Mouse (Mus musculus) liver, embryonic 11.5 days (tissue): ENCODE measurements at regions not wholly inside any gene's neighbourhood (a gene's known extent, or its start where the extent isn't known, plus 50 kb on each side); places are given as distances from the start of the nearest gene placed in this dataset.
A peak's percentile ranks its signal among the peaks of the same experiment; 100 is the strongest.

Source experiments
- ATAC-seq: fragments of 200-750 bp; cut with Nextera tagmentation; replicated peaks from 2 replicates; pipeline ENCODE4 v1.8.0; 2017; ENCODE audit warnings: moderate number of reproducible peaks, mild to moderate bottlenecking, moderate TSS enrichment, moderate library complexity; ENCODE audit not compliant: low FRiP score
- DNase-seq: peaks from one replicate; pipeline ENCODE4 v3.0.0-alpha.2; 2017; ENCODE audit warnings: low spot score
- H3K27ac ChIP-seq: fragments of 300-500 bp; sonication (generic); 2 replicates; pipeline ENCODE4 v1.5.1; 2014; ENCODE audit warnings: mild to moderate bottlenecking, low read depth, low read length, control low read depth
- H3K27me3 ChIP-seq: fragments of 300-500 bp; sonication (generic); replicated peaks from 2 replicates; pipeline ENCODE4 v1.6.1; 2014; ENCODE audit warnings: low read length, mixed read lengths; ENCODE audit not compliant: control insufficient read depth, insufficient read depth
- H3K36me3 ChIP-seq: fragments of 300-500 bp; sonication (generic); 2 replicates; pipeline ENCODE4 v1.6.1; 2014; ENCODE audit warnings: mild to moderate bottlenecking, low read length, moderate library complexity, mixed read lengths; ENCODE audit not compliant: control insufficient read depth, insufficient read depth
- H3K4me1 ChIP-seq: fragments of 300-500 bp; sonication (generic); replicated peaks from 2 replicates; pipeline ENCODE4 v1.6.1; 2014; ENCODE audit warnings: low read length, mixed read lengths; ENCODE audit not compliant: control insufficient read depth, insufficient read depth
- H3K4me2 ChIP-seq: fragments of 300-500 bp; sonication (generic); 2 replicates; pipeline ENCODE4 v1.6.1; 2014; ENCODE audit warnings: mild to moderate bottlenecking, control low read depth, moderate library complexity
- H3K4me3 ChIP-seq: fragments of 300-500 bp; sonication (generic); 2 replicates; pipeline ENCODE4 v1.5.1; 2014; ENCODE audit warnings: low read depth, low read length, control low read depth
- H3K9ac ChIP-seq: fragments of 300-500 bp; sonication (generic); 2 replicates; pipeline ENCODE4 v1.6.1; 2014; ENCODE audit warnings: low read depth, low read length, control low read depth
- H3K9me3 ChIP-seq: fragments of 300-500 bp; sonication (generic); 2 replicates; pipeline ENCODE4 v1.6.1; 2016; ENCODE audit warnings: low read length, inconsistent platforms, mixed read lengths; ENCODE audit not compliant: control insufficient read depth
- WGBS: fragments of 180-500 bp; shearing (Covaris S2); extraction: QIAGEN DNeasy Blood & Tissue Kit; methylation state at CpG from one replicate; pipeline ENCODE4 v1.1.7; 2014; 5-methylcytosine and 5-hydroxymethylcytosine counted together

DNA sequence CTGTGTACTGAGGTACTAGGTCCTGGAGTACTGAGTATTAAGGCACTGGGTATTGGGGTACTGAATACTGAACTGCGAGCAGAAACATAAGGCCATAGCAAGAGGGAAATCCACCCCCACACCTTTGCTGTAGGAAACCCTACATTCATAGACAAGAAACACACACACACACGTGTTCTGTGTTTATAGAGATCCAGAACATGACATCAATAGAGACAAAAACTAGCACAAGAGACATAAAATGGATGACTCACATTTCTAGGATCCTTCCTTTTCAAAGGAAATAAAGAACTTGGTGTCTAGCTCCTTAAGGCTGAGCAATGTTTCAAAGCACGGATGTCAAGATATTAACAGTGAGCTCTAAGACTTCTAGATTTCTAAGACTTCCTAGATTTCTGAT, 49.9 kb upstream of the Nepro start:
- ATAC-seq (no peak), DNase-seq (no peak)
- no peaks in the 10 kb centered on the region for H3K36me3 ChIP-seq
- no peak overlapping the region for H3K9ac ChIP-seq
- no peaks in the 10 kb centered on the region; the same call in 1 of the 2 replicates for H3K27me3 ChIP-seq
- 78% methylated on average over 3 of the region's 3 CpGs for WGBS
- H3K27ac ChIP-seq, result no peak overlapping the region
- H3K4me2 ChIP-seq, result no peak overlapping the region
- 0 out of 2 replicates have a peak, but pooled peaks cover 3% of the 10 kb centered on the region for H3K4me1 ChIP-seq
- no peak overlapping the region for H3K4me3 ChIP-seq
- H3K9me3 ChIP-seq, result no peaks in the 10 kb centered on the region

DNA sequence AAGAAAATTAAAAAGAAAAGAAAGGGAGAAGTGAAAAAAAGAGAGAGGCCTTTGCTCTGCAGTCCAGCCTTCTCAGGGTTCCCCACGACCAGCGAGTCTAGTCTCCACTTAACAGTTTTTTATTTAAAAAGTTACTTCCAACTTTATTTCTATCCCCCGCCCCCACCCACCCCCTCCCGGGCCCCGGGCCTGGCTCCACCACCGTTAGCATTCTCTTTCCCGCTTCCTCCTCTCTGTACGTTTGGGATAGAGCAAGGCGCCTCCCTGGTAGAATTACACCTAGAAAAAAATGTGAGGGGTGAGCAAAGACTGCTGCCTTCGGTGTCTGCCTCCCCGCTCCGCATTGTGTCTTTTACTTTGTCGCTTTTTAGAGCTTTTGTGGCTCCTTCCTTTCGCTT, 51.7 kb upstream of the Nepro start:
- H3K9ac ChIP-seq, result no peak overlapping the region
- no peaks in the 10 kb centered on the region; the same call in 1 of the 2 replicates for H3K27me3 ChIP-seq
- WGBS, result 12% methylated on average over 14 of the region's 14 CpGs
- 0 out of 2 replicates have a peak overlapping the region, but pooled peaks have one; percentile 3 for H3K4me3 ChIP-seq
- H3K4me2 ChIP-seq, result peak overlapping the region; percentile 53
- H3K27ac ChIP-seq, result no peak overlapping the region
- no peaks in the 10 kb centered on the region for H3K36me3 ChIP-seq
- no peak for ATAC-seq
- H3K9me3 ChIP-seq, result no peaks in the 10 kb centered on the region
- H3K4me1 ChIP-seq, result 0 out of 2 replicates have a peak, but pooled peaks cover 3% of the 10 kb centered on the region
- DNase-seq, result no peak

DNA sequence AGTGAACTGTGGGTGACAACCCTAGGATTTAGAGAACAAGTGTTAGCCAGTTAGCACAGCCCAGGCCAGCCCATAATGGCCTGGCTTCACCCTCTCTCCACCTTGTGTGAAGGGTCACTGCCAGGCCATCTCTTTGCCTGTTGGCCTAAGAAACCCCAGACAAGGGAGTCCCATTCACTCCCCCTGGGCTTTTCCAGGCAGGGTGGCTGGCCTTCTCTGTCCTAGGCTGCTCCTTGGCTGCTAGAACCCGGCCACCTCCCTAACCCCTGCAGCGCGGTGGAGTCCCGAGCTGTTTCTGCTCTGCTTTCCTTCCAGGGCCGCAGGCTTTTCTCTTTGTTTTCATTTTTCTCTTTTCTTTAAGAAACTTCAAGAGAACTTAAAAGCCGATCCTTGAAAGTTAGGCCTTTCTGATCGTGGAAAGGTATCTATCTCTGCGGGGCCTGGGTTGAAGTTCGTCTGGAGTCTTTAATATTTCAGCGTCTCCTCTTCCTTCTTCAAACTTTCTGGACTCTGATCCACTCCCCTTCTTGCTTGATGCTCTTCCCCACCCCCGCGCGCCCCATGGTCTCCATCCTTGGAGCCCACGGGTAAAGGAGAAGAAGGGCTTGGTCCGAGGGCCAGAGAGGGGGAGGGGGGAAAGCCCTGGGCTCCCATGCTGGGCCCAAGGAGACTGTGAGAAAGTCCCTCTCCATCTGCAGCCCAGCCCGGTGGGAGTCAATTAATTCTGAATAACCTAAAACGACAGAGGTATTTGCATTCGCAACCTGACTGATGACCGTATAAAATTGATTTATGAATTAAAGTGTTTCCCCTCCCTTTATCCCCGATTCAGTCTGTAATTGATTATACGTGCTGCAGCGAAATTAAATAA, 52.3 kb upstream of the Nepro start:
- Histone ChIP-seq H3K4me2 (peak overlapping the region; percentile 53), H3K36me3 (no peaks in the 10 kb centered on the region), H3K9me3 (no peaks in the 10 kb centered on the region), H3K4me1 (0 out of 2 replicates have a peak, but pooled peaks cover 3% of the 10 kb centered on the region), H3K27me3 (no peaks in the 10 kb centered on the region; the same call in 1 of the 2 replicates), H3K4me3 (no peak overlapping the region), H3K9ac (no peak overlapping the region), H3K27ac (no peak overlapping the region)
- 30% methylated on average over 22 of the region's 22 CpGs for WGBS
- no peak for DNase-seq
- ATAC-seq, result no peak

- Histone ChIP-seq H3K4me3 (no peak overlapping the region), H3K27me3 (no peaks in the 10 kb centered on the region), H3K27ac (no peak overlapping the region), H3K9me3 (no peaks in the 10 kb centered on the region), H3K9ac (no peak overlapping the region), H3K4me1 (0 out of 2 replicates have a peak, but pooled peaks cover 3% of the 10 kb centered on the region), H3K36me3 (no peaks in the 10 kb centered on the region), H3K4me2 (no peak overlapping the region)
- 85% methylated on average over 6 of the region's 6 CpGs for WGBS
- no peak for ATAC-seq
- DNase-seq, result no peak
Observed at GRCm38 (mm10) chr16:44668061-44668460, 56.0 kb upstream of the Nepro start.

DNA sequence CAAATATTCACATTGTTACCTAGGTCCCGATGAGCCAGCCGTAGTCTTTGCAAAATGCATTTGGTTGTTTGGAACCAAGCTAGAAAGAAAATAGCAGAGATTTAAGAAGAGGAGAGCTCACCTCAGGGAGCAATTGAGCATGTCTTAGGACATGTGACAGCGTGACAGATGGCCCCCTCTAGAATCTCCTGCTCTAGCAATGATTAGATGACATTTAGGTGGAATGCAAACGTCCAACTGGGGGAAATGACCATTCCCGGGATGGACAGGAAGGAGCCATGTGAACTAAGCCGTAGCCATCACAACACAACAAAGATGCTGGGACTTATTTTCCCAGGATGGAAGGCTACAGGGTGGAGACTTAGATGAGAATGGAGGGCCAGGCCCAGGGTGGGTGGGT, 57.0 kb upstream of the Nepro start:
- no peak overlapping the region for H3K9ac ChIP-seq
- H3K4me3 ChIP-seq, result no peak overlapping the region
- H3K4me2 ChIP-seq, result no peak overlapping the region
- ATAC-seq (no peak), DNase-seq (no peak)
- no peaks in the 10 kb centered on the region for H3K9me3 ChIP-seq
- H3K4me1 ChIP-seq, result no peaks in the 10 kb centered on the region
- WGBS, result 71% methylated on average over 6 of the region's 6 CpGs
- no peak overlapping the region for H3K27ac ChIP-seq
- no peaks in the 10 kb centered on the region for H3K27me3 ChIP-seq
- H3K36me3 ChIP-seq, result no peaks in the 10 kb centered on the region

- H3K27me3 ChIP-seq, result no peaks in the 10 kb centered on the region
- H3K4me1 ChIP-seq, result no peaks in the 10 kb centered on the region
- H3K27ac ChIP-seq, result no peak overlapping the region
- no peak overlapping the region for H3K9ac ChIP-seq
- no peak overlapping the region for H3K4me2 ChIP-seq
- no peaks in the 10 kb centered on the region for H3K36me3 ChIP-seq
- ATAC-seq (no peak), DNase-seq (no peak)
- H3K9me3 ChIP-seq, result no peaks in the 10 kb centered on the region
- WGBS, result 65% methylated on average over 7 of the region's 7 CpGs
- H3K4me3 ChIP-seq, result no peak overlapping the region
Observed at GRCm38 (mm10) chr16:44666431-44666997, 57.6 kb upstream of the Nepro start.

GRCm38 (mm10) chr16:44665491-44665931, 58.6 kb upstream of the Nepro start:
- H3K27me3 ChIP-seq, result no peaks in the 10 kb centered on the region
- no peak overlapping the region for H3K4me3 ChIP-seq
- H3K9me3 ChIP-seq, result no peaks in the 10 kb centered on the region
- no peak overlapping the region for H3K9ac ChIP-seq
- no peak for DNase-seq
- H3K36me3 ChIP-seq, result no peaks in the 10 kb centered on the region
- 74% methylated on average over 9 of the region's 9 CpGs for WGBS
- ATAC-seq, result no peak
- H3K4me1 ChIP-seq, result no peaks in the 10 kb centered on the region
- no peak overlapping the region for H3K27ac ChIP-seq
- no peak overlapping the region for H3K4me2 ChIP-seq

DNA sequence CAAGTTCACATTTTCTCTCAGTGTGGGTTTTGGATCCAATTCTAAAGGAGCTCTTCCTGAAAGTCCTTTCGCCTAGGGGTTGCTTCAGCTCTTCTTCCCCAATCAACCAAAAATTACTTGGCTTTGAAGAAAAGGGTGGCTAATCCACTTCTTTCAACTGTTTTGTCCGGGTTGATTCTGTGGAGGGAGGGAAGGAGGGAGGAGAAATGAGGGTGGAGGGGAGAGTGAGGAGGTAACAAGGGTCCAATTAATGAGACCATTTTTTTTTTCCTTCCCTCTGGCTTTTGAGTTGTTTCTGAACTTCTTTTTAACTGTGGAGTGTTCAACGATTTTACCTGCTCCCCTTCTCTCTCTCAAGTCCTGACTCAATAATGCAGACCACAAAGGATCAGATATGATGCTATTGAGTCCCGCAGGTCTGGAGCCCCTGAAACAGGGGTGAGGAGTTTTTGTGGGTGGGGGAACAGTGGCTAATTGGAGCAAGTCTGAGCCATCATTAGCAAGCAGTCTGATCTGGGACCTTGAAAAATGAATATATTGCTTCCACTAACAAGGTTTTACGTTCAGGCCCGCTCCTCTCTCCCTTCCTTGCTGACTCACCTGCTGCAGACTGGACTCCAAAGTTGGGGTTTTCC, 61.0 kb upstream of the Nepro start:
- H3K36me3 ChIP-seq, result no peaks in the 10 kb centered on the region
- H3K27me3 ChIP-seq, result no peaks in the 10 kb centered on the region
- DNase-seq (no peak), ATAC-seq (no peak)
- no peaks in the 10 kb centered on the region for H3K4me1 ChIP-seq
- no peak overlapping the region for H3K27ac ChIP-seq
- no peak overlapping the region for H3K4me2 ChIP-seq
- WGBS, result 77% methylated on average over 6 of the region's 6 CpGs
- no peaks in the 10 kb centered on the region for H3K9me3 ChIP-seq
- no peak overlapping the region for H3K4me3 ChIP-seq
- no peak overlapping the region for H3K9ac ChIP-seq
